Mouse (Mus musculus) myocyte (in vitro differentiated cells): ENCODE data around the gene Mrpl43.

ENCODE experiments used
- CEBPB ChIP-seq: IDR thresholded peaks from 2 replicates; pipeline ENCODE4 v1.6.1; 2011; ENCODE audit warnings: mild to moderate bottlenecking, moderate library complexity; ENCODE audit not compliant: poor library complexity, insufficient read depth, severe bottlenecking
- E2F4 ChIP-seq: IDR thresholded peaks from one replicate; pipeline ENCODE4 v1.6.1; 2011; ENCODE audit warnings: mild to moderate bottlenecking, control low read depth, moderate library complexity; ENCODE audit not compliant: insufficient read depth
- MAX ChIP-seq: IDR thresholded peaks from one replicate; pipeline ENCODE4 v1.6.1; 2011; ENCODE audit warnings: low read depth, mild to moderate bottlenecking, control low read depth
- MYOD1 ChIP-seq, 3 experiments: IDR thresholded peaks; one replicate each; pipeline ENCODE4 v1.6.1; 2011; ENCODE audit warnings: control low read depth in 2 of 3, low read depth in 2 of 3, mild to moderate bottlenecking in 2 of 3, moderate library complexity in 1 of 3; ENCODE audit not compliant: insufficient read length in 2 of 3, control insufficient read depth in 1 of 3
- MYOG ChIP-seq, 3 experiments: IDR thresholded peaks; one replicate each; pipeline ENCODE4 v1.6.1; 2011; ENCODE audit warnings: control low read depth in 2 of 3, low read depth in 2 of 3, mild to moderate bottlenecking in 2 of 3; ENCODE audit not compliant: insufficient read length in 2 of 3, control insufficient read depth in 1 of 3, insufficient read depth in 1 of 3
- POLR2A ChIP-seq: IDR thresholded peaks from one replicate; pipeline ENCODE4 v1.6.1; 2011; ENCODE audit warnings: low read depth, mild to moderate bottlenecking, control low read depth, moderate library complexity; ENCODE audit not compliant: insufficient read length
- POLR2AphosphoS2 ChIP-seq: IDR thresholded peaks from one replicate; pipeline ENCODE4 v1.6.1; 2011; ENCODE audit warnings: low read depth, control low read depth; ENCODE audit not compliant: insufficient read length
- SRF ChIP-seq: IDR thresholded peaks from one replicate; pipeline ENCODE4 v1.6.1; 2011; ENCODE audit warnings: low read depth; ENCODE audit not compliant: control insufficient read depth, insufficient read length
- TCF12 ChIP-seq: IDR thresholded peaks from one replicate; pipeline ENCODE4 v1.6.1; 2011; ENCODE audit warnings: mild to moderate bottlenecking, control low read depth; ENCODE audit not compliant: poor library complexity, insufficient read depth, severe bottlenecking
- TCF3 ChIP-seq: IDR thresholded peaks from one replicate; pipeline ENCODE4 v1.6.1; 2011; ENCODE audit warnings: low read depth, control low read depth; ENCODE audit not compliant: insufficient read length
- USF1 ChIP-seq: IDR thresholded peaks from one replicate; pipeline ENCODE4 v1.6.1; 2011; ENCODE audit warnings: low read depth, mild to moderate bottlenecking, control low read depth, moderate library complexity

DNA sequence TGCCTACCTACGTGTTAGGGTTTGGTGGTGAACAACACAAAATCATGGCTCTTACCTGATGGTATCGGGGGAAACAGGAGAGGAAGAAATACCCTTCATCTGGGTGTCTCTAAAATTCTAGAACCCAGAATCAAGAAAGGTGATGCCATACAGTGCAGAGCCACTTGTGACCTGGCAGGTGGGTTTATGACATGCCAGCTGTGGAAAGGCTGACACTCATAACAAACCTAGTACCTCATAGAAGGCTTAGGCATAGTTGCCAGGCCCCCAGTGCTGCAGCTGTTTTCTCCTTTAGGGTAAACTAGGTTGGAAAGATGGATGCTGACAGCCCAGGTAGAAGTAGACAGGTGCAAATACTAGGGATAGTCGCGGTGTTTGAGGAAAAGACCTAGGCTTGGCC, 21.8 kb downstream of the Mrpl43 start:
- TF ChIP-seq USF1: no peak
- TF ChIP-seq MYOD1 (IDR thresholded peaks at IDR 0.05; ENCODE audit: control insufficient read depth in 1 of 3, insufficient read length in 2 of 3, low read depth in 2 of 3): no peak
- TF ChIP-seq MAX: no peak
- TF ChIP-seq POLR2A: no peak
- no peak for TF ChIP-seq TCF12
- no peak for TF ChIP-seq E2F4
- no peak for TF ChIP-seq POLR2AphosphoS2
- TF ChIP-seq SRF: no peak
- no peak for TF ChIP-seq TCF3
- no peak for TF ChIP-seq CEBPB
- no peak for TF ChIP-seq MYOG (IDR thresholded peaks at IDR 0.05; ENCODE audit: control insufficient read depth in 1 of 3, insufficient read depth in 1 of 3, insufficient read length in 2 of 3, low read depth in 2 of 3)
